Mouse (Mus musculus): ENCODE data around the gene Retreg3. TPM values are rescaled to one million over a fixed set of nuclear protein-coding genes. Genes with fewer than 3 reads are reported as not detected.

The Retreg3 gene
- polyA plus RNA-seq, 1 experiment from 2014 or later = 19.1 TPM

DNA sequence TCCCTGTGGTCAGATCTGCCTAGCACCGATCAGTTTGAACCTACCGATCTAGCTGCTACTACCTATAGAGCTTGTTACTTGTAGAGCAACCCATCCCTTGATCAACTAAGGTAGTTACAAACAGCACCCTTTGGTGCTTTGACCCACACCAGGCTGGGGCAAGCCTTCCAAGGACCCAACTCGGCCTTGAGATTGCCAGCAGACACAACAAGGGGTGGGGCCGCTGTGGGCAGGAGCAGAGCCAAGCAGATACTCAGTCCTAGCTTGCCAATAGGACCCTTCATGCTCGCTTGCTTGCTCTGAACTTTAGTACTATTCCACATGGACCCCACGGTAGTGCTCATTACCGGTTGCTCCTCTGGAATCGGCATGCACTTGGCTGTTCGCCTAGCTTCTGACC lies 41.6 kb downstream of the Retreg3 start, which contains the start of gene Hsd17b1:
Gene Hsd17b1, plus strand, starts transcription at position 291 of the 400 bp plus-strand sequence.
- peaks cover 69% of the 10 kb centered on the region for H3K27me3 ChIP-seq
- 71% methylated on average over 9 of the region's 9 CpGs for WGBS
- H3K4me3 ChIP-seq (replicated peaks) = 0 out of 2 replicates have a peak within 1 kb of the TSS, but pooled peaks have one; percentile 16

DNA sequence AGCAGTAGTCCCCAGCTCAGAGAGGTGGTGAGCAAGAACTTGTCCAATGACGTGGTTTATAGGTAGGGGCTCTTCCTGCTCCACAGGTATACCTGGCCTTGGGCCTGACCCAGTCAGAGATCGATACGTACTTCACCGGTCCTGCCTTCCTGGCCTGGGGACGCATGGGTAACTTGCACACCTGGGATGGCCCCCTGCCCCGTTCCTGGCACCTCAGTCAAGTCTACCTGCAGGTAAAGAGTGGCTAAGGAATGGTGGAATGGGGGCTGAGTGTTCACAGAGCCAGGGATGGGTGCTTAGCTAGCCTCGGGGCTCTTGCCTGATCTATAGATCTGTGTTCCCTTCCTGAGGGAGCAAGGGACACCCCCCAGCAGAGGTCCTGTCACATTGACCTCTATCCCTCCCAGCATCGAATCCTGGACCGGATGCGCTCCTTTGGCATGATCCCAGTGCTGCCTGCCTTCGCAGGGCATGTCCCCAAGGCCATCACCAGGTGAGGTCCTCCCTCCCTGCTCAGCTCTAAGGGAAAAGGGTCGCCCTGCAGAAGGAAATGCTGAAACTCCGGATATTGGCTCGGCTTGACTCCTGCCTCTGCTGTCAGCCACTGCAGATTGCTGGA lies 47.8 kb downstream of the Retreg3 start:
- H3K9ac ChIP-seq (replicated peaks) = no peak overlapping the region
- H3K36me3 ChIP-seq = no peaks in the 10 kb centered on the region

More for the DNA sequence above, 41.6 kb downstream of the Retreg3 start, which contains the start of gene Hsd17b1:
- no peak within 1 kb of the TSS for H3K9ac ChIP-seq (replicated peaks)
- H3K36me3 ChIP-seq = no peaks in the 10 kb centered on the region
- no peak within 1 kb of the TSS; the same call in 1 of the 2 replicates for H3K4me2 ChIP-seq
- no peak for ATAC-seq (ENCODE audit: insufficient number of reproducible peaks, insufficient read depth, low FRiP score, low TSS enrichment, low read depth)
- no peak within 1 kb of the TSS for H3K27ac ChIP-seq
- no peaks in the 10 kb centered on the region for H3K9me3 ChIP-seq
- peaks cover 8% of the 10 kb centered on the region for H3K4me1 ChIP-seq (replicated peaks)

DNA sequence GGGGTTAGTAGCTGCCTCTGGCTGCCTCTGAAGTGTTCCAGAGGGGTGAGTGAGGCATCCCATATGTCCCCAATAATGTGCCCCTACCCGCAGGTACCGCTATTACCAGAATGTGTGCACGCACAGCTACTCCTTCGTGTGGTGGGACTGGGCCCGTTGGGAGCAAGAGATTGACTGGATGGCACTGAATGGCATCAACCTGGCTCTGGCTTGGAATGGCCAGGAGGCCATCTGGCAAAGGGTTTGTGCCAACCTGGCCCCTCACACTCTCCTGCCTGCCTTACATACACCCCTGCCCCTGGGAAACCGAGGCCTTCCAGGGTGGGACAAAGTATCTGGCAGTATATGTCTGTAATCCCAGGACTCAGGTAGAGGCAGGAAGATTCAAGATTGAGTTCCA lies 48.7 kb downstream of the Retreg3 start:
- no peaks in the 10 kb centered on the region for H3K36me3 ChIP-seq

More for the DNA sequence above, 47.8 kb downstream of the Retreg3 start:
- Histone ChIP-seq H3K27ac (no peak overlapping the region), H3K9me3 (no peaks in the 10 kb centered on the region), H3K4me2 (no peak overlapping the region), H3K4me3 (replicated peaks) (no peak overlapping the region), H3K4me1 (replicated peaks) (peaks cover 14% of the 10 kb centered on the region), H3K27me3 (peaks cover 50% of the 10 kb centered on the region)
- no peak for ATAC-seq (ENCODE audit: insufficient number of reproducible peaks, insufficient read depth, low FRiP score, low TSS enrichment, low read depth)
- 67% methylated on average over 14 of the region's 14 CpGs for WGBS

DNA sequence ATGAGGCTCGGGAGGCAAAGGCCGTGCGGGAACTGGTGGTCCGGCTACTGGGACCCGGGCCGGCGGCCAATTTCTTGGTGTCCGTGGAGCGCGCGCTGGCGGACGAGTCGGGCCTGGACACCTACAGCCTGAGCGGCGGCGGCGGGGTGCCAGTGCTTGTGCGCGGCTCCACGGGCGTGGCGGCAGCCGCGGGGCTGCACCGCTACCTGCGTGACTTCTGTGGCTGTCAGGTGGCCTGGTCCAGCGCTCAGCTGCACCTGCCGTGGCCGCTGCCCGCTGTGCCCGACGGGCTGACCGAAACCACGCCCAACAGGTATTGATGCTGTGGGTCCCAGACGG lies 49.5 kb downstream of the Retreg3 start:
- no peak overlapping the region for H3K27ac ChIP-seq
- under 1% methylated on average over 31 of the region's 36 CpGs for WGBS
- H3K27me3 ChIP-seq = peaks cover 39% of the 10 kb centered on the region
- ATAC-seq (ENCODE audit: insufficient number of reproducible peaks, insufficient read depth, low FRiP score, low TSS enrichment, low read depth) = peak; percentile 64; the same call in 1 of the 2 replicates
- peak overlapping the region; percentile 77 for H3K4me3 ChIP-seq (replicated peaks)
- H3K4me1 ChIP-seq (replicated peaks) = peaks cover 14% of the 10 kb centered on the region
- H3K4me2 ChIP-seq = peak overlapping the region; percentile 99
- peak overlapping the region; percentile 79 for H3K9ac ChIP-seq (replicated peaks)
- no peaks in the 10 kb centered on the region for H3K9me3 ChIP-seq
- H3K36me3 ChIP-seq = no peaks in the 10 kb centered on the region

More for the DNA sequence above, 48.7 kb downstream of the Retreg3 start:
- peak overlapping the region; percentile 99 for H3K4me2 ChIP-seq
- 80% methylated on average over 6 of the region's 6 CpGs for WGBS
- H3K27ac ChIP-seq = no peak overlapping the region
- H3K9ac ChIP-seq (replicated peaks) = no peak overlapping the region
- peak overlapping the region; percentile 77 for H3K4me3 ChIP-seq (replicated peaks)
- peaks cover 14% of the 10 kb centered on the region for H3K4me1 ChIP-seq (replicated peaks)
- ATAC-seq (ENCODE audit: insufficient number of reproducible peaks, insufficient read depth, low FRiP score, low TSS enrichment, low read depth) = no peak
- peaks cover 41% of the 10 kb centered on the region for H3K27me3 ChIP-seq
- no peaks in the 10 kb centered on the region for H3K9me3 ChIP-seq

DNA sequence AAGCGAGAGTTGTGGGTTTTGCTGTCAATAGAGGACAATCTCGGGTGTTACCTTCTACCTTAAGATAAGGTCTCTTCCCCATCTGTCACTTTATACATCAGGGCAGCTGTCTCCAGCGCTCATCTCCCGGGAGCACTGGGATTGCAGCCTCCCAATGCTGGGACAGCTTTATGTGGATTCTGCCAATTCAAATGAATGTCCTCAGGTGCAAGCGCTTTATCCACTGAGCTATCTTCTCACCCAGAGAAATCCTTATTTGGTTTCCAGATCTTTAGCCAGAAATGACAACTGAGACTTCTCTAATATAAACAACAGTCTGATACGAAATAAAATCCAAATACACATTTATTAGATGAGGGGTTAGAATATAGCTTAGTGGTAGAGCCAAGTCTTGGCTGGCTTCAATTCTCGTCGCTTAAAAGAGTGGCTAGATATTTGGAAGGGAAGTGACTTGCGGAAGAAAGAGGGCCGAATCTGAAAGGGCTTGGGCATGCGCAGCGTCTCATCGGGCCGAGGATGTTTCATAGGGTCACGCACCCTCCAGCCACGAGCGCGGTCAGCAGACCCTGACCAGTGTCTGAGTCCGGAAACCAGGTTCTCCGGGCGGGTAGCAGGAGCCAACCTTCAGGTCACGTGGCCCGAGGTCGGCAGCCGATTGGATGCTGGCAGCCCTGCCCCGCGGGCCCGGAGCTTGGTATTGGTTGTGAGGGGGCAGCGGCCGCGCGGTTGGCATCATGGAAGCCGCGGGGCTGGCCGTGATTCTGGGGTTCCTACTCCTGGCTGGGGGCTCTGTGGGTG lies 50.1 kb downstream of the Retreg3 start, which contains the start of gene Naglu:
Gene Naglu, plus strand, starts transcription at position 622 of the 798 bp plus-strand sequence.
- H3K27me3 ChIP-seq = peaks cover 39% of the 10 kb centered on the region
- WGBS = 5% methylated on average over 35 of the region's 35 CpGs
- peak within 1 kb of the TSS; percentile 99 for H3K4me2 ChIP-seq
- peaks cover 14% of the 10 kb centered on the region for H3K4me1 ChIP-seq (replicated peaks)
- peak; percentile 62; the same call in 1 of the 2 replicates for ATAC-seq (ENCODE audit: insufficient number of reproducible peaks, insufficient read depth, low FRiP score, low TSS enrichment, low read depth)
- no peak within 1 kb of the TSS for H3K27ac ChIP-seq
- H3K9ac ChIP-seq (replicated peaks) = peak within 1 kb of the TSS; percentile 79
- no peaks in the 10 kb centered on the region for H3K36me3 ChIP-seq
- H3K4me3 ChIP-seq (replicated peaks) = peak within 1 kb of the TSS; percentile 77
- H3K9me3 ChIP-seq = no peaks in the 10 kb centered on the region

DNA sequence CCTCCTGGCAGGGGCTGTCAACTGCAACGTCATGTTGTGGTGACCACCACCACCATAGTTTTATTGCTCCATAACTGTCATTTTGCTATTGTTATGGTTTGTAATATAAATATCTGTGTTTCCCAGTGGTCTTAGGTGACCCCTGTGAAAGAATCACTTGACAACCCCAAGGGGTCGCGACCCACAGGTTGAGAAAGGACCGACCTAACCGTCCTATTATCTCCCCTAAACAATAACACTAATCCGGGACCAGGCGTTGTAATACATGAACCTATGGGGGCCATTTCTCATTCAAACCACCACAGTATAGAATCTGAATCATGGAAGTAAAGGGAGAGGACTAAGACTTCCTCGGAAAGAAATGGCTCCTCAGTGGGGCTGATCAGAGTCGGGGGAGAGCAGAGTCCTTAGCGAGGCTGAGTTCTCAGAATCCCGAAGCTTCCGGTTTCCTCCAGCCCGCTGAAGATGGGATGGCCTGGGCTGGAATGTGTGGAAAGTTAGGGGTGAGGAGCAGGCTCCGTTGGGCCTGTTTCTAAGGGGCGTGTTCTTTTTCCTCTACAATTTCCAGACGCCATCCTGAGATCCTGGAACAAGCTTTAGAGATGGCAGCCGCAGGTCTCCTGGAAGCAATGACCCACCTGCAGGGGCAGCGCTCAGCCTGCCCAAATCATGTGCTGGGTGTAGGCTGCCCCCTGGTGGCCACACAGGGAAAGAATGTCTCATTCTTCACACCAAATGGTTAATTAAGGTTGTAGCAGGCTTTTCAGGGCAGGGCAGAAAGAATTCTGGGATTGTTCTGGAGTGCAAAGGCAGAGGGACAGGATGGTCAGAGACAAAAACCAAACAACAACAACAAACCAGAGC lies 52.9 kb downstream of the Retreg3 start:
- Histone ChIP-seq H3K4me3 (replicated peaks) (peak overlapping the region; percentile 20; the same call in 1 of the 2 replicates), H3K4me1 (replicated peaks) (peaks cover 33% of the 10 kb centered on the region), H3K27me3 (peaks cover 25% of the 10 kb centered on the region), H3K9me3 (no peaks in the 10 kb centered on the region), H3K36me3 (peaks cover 17% of the 10 kb centered on the region), H3K4me2 (peak overlapping the region; percentile 52), H3K27ac (no peak overlapping the region), H3K9ac (replicated peaks) (peak overlapping the region; percentile 23; the same call in 1 of the 2 replicates)
- WGBS = 26% methylated on average over 18 of the region's 18 CpGs
- ATAC-seq (ENCODE audit: insufficient number of reproducible peaks, insufficient read depth, low FRiP score, low TSS enrichment, low read depth) = peak; percentile 22; the same call in 1 of the 2 replicates

DNA sequence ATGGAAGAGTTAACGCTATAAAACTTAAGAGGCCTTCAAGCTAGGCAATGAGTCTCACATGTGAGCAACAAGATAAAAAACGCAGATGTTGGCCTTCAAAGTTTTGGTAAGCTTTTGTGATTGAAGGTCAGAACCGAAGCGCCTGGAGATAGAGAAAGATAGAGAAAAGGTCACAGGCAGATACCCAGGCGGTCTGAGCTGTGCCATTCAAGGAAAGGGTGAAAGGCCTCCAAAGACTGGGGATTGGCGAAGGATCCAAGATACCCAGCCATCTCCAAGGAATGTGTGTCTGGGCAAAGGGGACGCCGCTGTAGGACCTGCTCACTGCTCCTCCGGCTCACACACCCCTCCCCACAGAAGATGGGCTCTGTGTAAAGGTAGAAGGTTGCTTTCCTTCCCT lies 54.7 kb downstream of the Retreg3 start:
- Histone ChIP-seq H3K4me2 (no peak overlapping the region), H3K4me1 (replicated peaks) (peaks cover 23% of the 10 kb centered on the region), H3K9me3 (no peaks in the 10 kb centered on the region), H3K27me3 (peaks cover 12% of the 10 kb centered on the region), H3K9ac (replicated peaks) (no peak overlapping the region), H3K36me3 (peaks cover 31% of the 10 kb centered on the region), H3K4me3 (replicated peaks) (no peak overlapping the region), H3K27ac (no peak overlapping the region)
- ATAC-seq (ENCODE audit: insufficient number of reproducible peaks, insufficient read depth, low FRiP score, low TSS enrichment, low read depth) = no peak
- WGBS = 95% methylated on average over 9 of the region's 9 CpGs

DNA sequence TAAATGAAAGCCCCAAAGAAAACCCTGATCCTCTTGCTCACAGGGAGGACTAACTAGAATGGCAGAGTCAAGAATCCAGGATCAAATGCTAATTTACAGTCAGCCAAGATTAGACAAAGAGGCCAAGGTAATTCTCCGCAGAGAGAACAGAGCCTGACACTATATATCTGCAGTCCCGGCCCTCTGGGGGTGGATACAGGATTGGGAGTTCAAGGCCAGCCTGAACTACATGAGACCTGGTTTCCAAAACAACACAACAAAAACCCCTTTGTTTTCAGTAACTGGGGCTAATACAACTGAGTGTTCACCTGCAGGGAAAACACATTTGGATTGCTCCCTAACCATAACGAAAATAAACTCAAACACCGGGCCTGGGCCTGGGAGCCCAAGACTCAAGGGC lies 55.2 kb downstream of the Retreg3 start:
- H3K4me1 ChIP-seq (replicated peaks) = peaks cover 22% of the 10 kb centered on the region
- ATAC-seq (ENCODE audit: insufficient number of reproducible peaks, insufficient read depth, low FRiP score, low TSS enrichment, low read depth) = no peak
- H3K36me3 ChIP-seq = peaks cover 37% of the 10 kb centered on the region
- peaks cover 12% of the 10 kb centered on the region for H3K27me3 ChIP-seq
- no peak overlapping the region for H3K4me3 ChIP-seq (replicated peaks)
- peak overlapping the region; percentile 90 for H3K27ac ChIP-seq
- no peaks in the 10 kb centered on the region for H3K9me3 ChIP-seq
- H3K9ac ChIP-seq (replicated peaks) = no peak overlapping the region
- H3K4me2 ChIP-seq = no peak overlapping the region
- WGBS = 79% methylated on average over 4 of the region's 4 CpGs

DNA sequence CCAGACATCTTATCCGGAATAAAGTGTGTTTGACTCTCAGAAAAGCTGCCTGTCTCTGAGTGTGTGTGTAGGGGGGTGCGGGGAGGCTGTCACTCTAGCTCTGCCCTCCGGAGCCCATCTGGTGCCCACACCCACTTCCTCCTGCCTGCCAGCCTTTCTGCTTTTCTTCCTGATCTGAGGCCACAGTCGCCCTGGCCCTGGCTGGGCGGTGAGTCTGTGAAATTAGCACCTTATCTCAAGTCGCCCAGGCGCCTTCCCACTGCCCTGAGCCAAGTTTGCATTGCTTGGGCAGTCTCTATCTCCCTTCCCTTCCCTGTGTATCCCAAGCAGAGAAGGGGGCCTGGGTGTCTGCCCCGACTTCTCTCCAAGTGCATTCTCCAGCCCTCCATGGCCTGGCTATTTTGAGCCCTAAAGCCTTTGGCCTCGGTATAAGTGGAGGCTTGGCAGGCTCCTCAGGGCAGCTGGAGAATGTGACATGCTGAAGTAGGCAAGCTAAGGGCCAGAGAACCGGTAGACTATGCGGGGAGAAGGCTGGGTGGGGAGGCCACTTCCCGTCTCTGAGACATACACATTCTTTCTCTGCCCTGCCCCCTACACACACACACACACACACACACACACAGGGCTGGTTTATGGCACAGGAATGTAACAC lies 55.9 kb downstream of the Retreg3 start:
- Histone ChIP-seq H3K27me3 (peaks cover 6% of the 10 kb centered on the region; the same call in 1 of the 2 replicates), H3K27ac (peak overlapping the region; percentile 90), H3K4me2 (no peak overlapping the region), H3K36me3 (peaks cover 43% of the 10 kb centered on the region), H3K4me1 (replicated peaks) (peaks cover 19% of the 10 kb centered on the region), H3K9ac (replicated peaks) (no peak overlapping the region; the same call in 1 of the 2 replicates), H3K9me3 (no peaks in the 10 kb centered on the region), H3K4me3 (replicated peaks) (no peak overlapping the region)
- ATAC-seq (ENCODE audit: insufficient number of reproducible peaks, insufficient read depth, low FRiP score, low TSS enrichment, low read depth) = no peak
- 30% methylated on average over 12 of the region's 12 CpGs for whole genome bisulfite sequencing

DNA sequence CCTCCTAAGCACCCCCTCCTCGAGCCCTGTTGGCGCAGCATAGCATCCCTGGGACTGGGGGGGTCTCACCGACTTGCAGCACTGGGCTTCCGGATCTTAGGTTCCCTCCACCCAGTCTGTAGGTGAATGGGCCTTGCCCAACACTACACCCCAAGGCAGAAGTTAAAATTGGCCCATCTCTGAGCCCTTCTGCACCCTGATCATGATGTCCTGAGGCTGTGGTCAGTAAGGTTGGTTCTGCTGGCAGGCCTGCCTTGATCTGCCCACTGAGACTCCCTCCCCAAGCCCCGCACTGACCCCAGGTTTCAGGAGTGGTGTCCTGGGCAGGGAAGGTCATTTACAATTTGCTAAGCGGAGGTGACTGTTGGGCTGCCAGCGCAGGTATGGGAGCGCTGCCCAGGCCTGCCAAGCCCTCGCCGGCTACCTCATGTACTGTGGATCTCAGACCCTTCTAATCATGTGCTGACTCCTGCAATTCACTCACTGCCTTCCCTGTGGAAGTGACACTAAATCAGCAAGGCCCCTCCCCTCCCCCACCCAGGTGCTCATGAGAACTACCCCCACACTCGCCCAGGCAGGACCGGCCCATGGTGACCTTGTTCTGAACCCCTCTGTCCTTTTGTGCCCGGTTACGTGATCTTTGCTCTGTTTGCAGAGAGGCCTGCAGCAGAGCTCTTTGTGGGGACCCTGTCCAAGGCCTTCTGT lies 56.6 kb downstream of the Retreg3 start:
- H3K4me2 ChIP-seq = no peak overlapping the region; the same call in 1 of the 2 replicates
- no peak overlapping the region for H3K4me3 ChIP-seq (replicated peaks)
- H3K36me3 ChIP-seq = peaks cover 46% of the 10 kb centered on the region
- H3K9ac ChIP-seq (replicated peaks) = no peak overlapping the region
- peaks cover 19% of the 10 kb centered on the region for H3K4me1 ChIP-seq (replicated peaks)
- 63% methylated on average over 14 of the region's 14 CpGs for WGBS
- ATAC-seq (ENCODE audit: insufficient number of reproducible peaks, insufficient read depth, low FRiP score, low TSS enrichment, low read depth) = no peak
- H3K27ac ChIP-seq = peak overlapping the region; percentile 90
- no peaks in the 10 kb centered on the region for H3K9me3 ChIP-seq
- 0 out of 2 replicates have a peak, but pooled peaks cover 2% of the 10 kb centered on the region for H3K27me3 ChIP-seq

All from limb, embryonic 12.5 days (tissue).